Mouse (Mus musculus) erythroblast, embryonic 14.5 days (primary cell): ENCODE results near the gene Abca12.

ENCODE experiments used
- GATA1 ChIP-seq: IDR thresholded peaks from 2 replicates; pipeline ENCODE4 v1.6.1; 2012; ENCODE audit warnings: low read length, inconsistent platforms, mixed read lengths
- TAL1 ChIP-seq: IDR thresholded peaks from 3 replicates; pipeline ENCODE4 v1.6.1; 2012; ENCODE audit warnings: low read length, inconsistent platforms, mixed read lengths

- TF ChIP-seq TAL1 (no peak), GATA1 (no peak)
These were observed 148.1 kb downstream of the Abca12 start for GRCm38 (mm10) chr1:71266630-71267029.
